In genomic region chr5:57718876-57719593, GRCm38 (mm10) we compare ENCODE assay signal across 8 mouse cellular contexts. TPM values are rescaled to one million over a fixed set of nuclear protein-coding genes. Genes with fewer than 3 reads are reported as not detected.
DNase-seq lines count a peak whose midpoint lies in the region; ATAC-seq and TF ChIP-seq lines count a peak whose summit lies in the region.

No protein-coding gene starts in this region.

- intact Hi-C loops in heart, postnatal 14 days (cut with DNase I): loop anchor here (5.0 to 10.0 kb wide), 4 partner anchors 38 to 1018 kb away; no protein-coding TSS in a partner anchor

- no peak overlapping the region for H3K27ac ChIP-seq in ES-Bruce4 (ENCODE audit: insufficient read depth, low read length)
- H3K27ac ChIP-seq in bone marrow, adult 2 months (ENCODE audit: control insufficient read depth, insufficient read depth, low read depth, low read length, poor library complexity): no peak overlapping the region
- H3K27ac ChIP-seq in forebrain, embryonic 14.5 days (ENCODE audit: low read depth, low read length): peak overlapping the region; percentile 86; the same call in 1 of the 2 replicates

- H3K4me3 ChIP-seq in ES-Bruce4 (ENCODE audit: low read depth, low read length): peak overlapping the region; percentile 55
- peak overlapping the region; percentile 56 for H3K4me3 ChIP-seq in bone marrow, adult 2 months (replicated peaks; ENCODE audit: control insufficient read depth, low read depth, low read length)
- H3K4me3 ChIP-seq in forebrain, embryonic 14.5 days (ENCODE audit: low read depth, low read length): peak overlapping the region; percentile 65

- no peaks in the 10 kb centered on the region for H3K9me3 ChIP-seq in ES-Bruce4 (replicated peaks; ENCODE audit: control insufficient read depth, insufficient read depth, low read length, poor library complexity, severe bottlenecking)
- H3K9me3 ChIP-seq in forebrain, embryonic 14.5 days (replicated peaks; ENCODE audit: control insufficient read depth, low read length): no peaks in the 10 kb centered on the region

- 0 out of 2 replicates have a peak, but pooled peaks have one; percentile 1 for ATAC-seq in forebrain, embryonic 14.5 days
- no peak for ATAC-seq in megakaryocyte progenitor cell, adult 5-6 weeks (replicated peaks; ENCODE audit: poor library complexity)

- no peaks in the 10 kb centered on the region for H3K36me3 ChIP-seq in ES-Bruce4 (ENCODE audit: control insufficient read depth, insufficient read depth, low read length, poor library complexity, severe bottlenecking)
- no peaks in the 10 kb centered on the region for H3K36me3 ChIP-seq in forebrain, embryonic 14.5 days (ENCODE audit: control insufficient read depth, insufficient read depth, low read length)

- TF ChIP-seq EP300 in ES-Bruce4 (IDR thresholded peaks at IDR 0.05; ENCODE audit: insufficient read depth, low read depth, low read length): no peak

- H3K4me1 ChIP-seq in ES-Bruce4 (ENCODE audit: control insufficient read depth, insufficient read depth, low read length): no peaks in the 10 kb centered on the region
- H3K4me1 ChIP-seq in bone marrow, adult 2 months (ENCODE audit: control insufficient read depth, insufficient read depth, low read length): no peaks in the 10 kb centered on the region; the same call in 1 of the 2 replicates
- H3K4me1 ChIP-seq in forebrain, embryonic 14.5 days (ENCODE audit: control insufficient read depth, insufficient read depth, low read length): peaks cover 14% of the 10 kb centered on the region

- peak; percentile 53 for DNase-seq in forebrain, embryonic 14.5 days (ENCODE audit: low spot score)
- DNase-seq in heart, postnatal 14 days: peak; percentile 61 to 72
- DNase-seq in layer of hippocampus, postnatal 25 days (ENCODE audit: extremely low spot score in 1 of 2, low spot score in 1 of 2): peak; percentile 51 to 58
- peak; percentile 14 to 32 for DNase-seq in lung, postnatal 4 days
- DNase-seq in right cerebral cortex, postnatal 4 days: peak; percentile 75

- H3K27me3 ChIP-seq in ES-Bruce4 (ENCODE audit: control insufficient read depth, insufficient read depth, low read length, poor library complexity, severe bottlenecking): peaks cover 32% of the 10 kb centered on the region
- no peaks in the 10 kb centered on the region for H3K27me3 ChIP-seq in forebrain, embryonic 14.5 days (replicated peaks; ENCODE audit: control insufficient read depth, insufficient read depth, low read length)

- no peak for TF ChIP-seq POLR2A in ES-Bruce4 (IDR thresholded peaks at IDR 0.05; ENCODE audit: insufficient read depth, low read length)
- TF ChIP-seq POLR2A in bone marrow, adult 2 months (IDR thresholded peaks at IDR 0.05; ENCODE audit: borderline replicate concordance, control insufficient read depth, low read depth, low read length): no peak

- 1% methylated on average over 54 of the region's 54 CpGs for WGBS in bone marrow, adult 2 months
- under 1% methylated on average over 48 of the region's 54 CpGs for WGBS in forebrain, embryonic 14.5 days

- no peak for TF ChIP-seq CTCF in ES-Bruce4 (IDR thresholded peaks at IDR 0.05; ENCODE audit: low read depth, low read length)
- TF ChIP-seq CTCF in bone marrow, adult 2 months (IDR thresholded peaks at IDR 0.05; ENCODE audit: control insufficient read depth, insufficient read depth, low read length): no peak

- H3K9ac ChIP-seq in ES-Bruce4 (ENCODE audit: low read depth, poor library complexity, severe bottlenecking): no peak overlapping the region
- peak overlapping the region; percentile 74 for H3K9ac ChIP-seq in forebrain, embryonic 14.5 days (ENCODE audit: low read length)

- H3K4me2 ChIP-seq in forebrain, embryonic 14.5 days (ENCODE audit: low read length): peak overlapping the region; percentile 96

RNA-seq across cellular contexts. Expression of gene Pcdh7, which starts 1.3 kb away (rescaled TPM):
- polyA plus RNA-seq in ES-Bruce4 (2011; ENCODE audit: insufficient read depth, insufficient read length, low read depth, missing spikeins): 6.2 and 7.8 TPM in 2 replicates
- polyA plus RNA-seq in bone marrow, adult 2 months (2011; ENCODE audit: insufficient read depth, insufficient read length, low replicate concordance, missing spikeins): 0.49 and 3.7 TPM in 2 replicates
- polyA plus RNA-seq in forebrain, embryonic 14.5 days (2014; fragmentation: Nextera tagmentation; extraction: Ambion mirVana): 8.3 and 10.7 TPM in 2 replicates
- 100 to 1,000 TPM; 113 to 135 TPM for total RNA-seq in heart, postnatal 14 days (2021)
- total RNA-seq in layer of hippocampus, postnatal 25 days (2021): 10 to 100 TPM; 58.4 to 69.8 TPM
- 1.8 and 2.2 TPM in 2 replicates for total RNA-seq in megakaryocyte progenitor cell, adult 5-6 weeks (2015)
- 0.58 and 4.7 TPM in 2 replicates for total RNA-seq in megakaryocyte progenitor cell, adult 5-6 weeks (2017)

Comparison
In these comparisons a context has a peak if more than half of its experiments do, and no peak if none do; other contexts are left out.
1. DNase-seq: peak in every context shown above with its lines; median percentile 75 in right cerebral cortex, postnatal 4 days; 66 in heart, postnatal 14 days; 54 in layer of hippocampus, postnatal 25 days; 53 in forebrain, embryonic 14.5 days; 23 in lung, postnatal 4 days.
2. RNA of gene Pcdh7, which starts 1.3 kb away (total RNA-seq): 113 to 135 TPM in heart, postnatal 14 days and 58.4 to 69.8 TPM in layer of hippocampus, postnatal 25 days; 0.58 to 4.7 TPM in megakaryocyte progenitor cell, adult 5-6 weeks; every median in the first group is over 10 times any median in the second.
3. Peak in every context shown above with its lines, with median percentiles within 50 percentile points of each other: H3K4me3 ChIP-seq.